Mouse (Mus musculus) kidney, postnatal 0 days (tissue): ENCODE data around the gene Zfp36l1. TPM values are rescaled to one million over a fixed set of nuclear protein-coding genes. Genes with fewer than 3 reads are reported as not detected.
A peak's percentile ranks its signal among the peaks of the same experiment; 100 is the strongest.

Experiments
- ATAC-seq: fragments of 200-750 bp; cut with Nextera tagmentation; replicated peaks from 2 replicates; pipeline ENCODE4 v1.8.0; 2017; ENCODE audit warnings: low read depth, moderate number of reproducible peaks, moderate TSS enrichment, moderate library complexity; ENCODE audit not compliant: low FRiP score
- DNase-seq: peaks from one replicate; pipeline ENCODE4 v3.0.0-alpha.2; 2016; ENCODE audit warnings: low spot score
- H3K27ac ChIP-seq: fragments of 300-500 bp; sonication (generic); 2 replicates; pipeline ENCODE4 v1.5.1; 2014; ENCODE audit warnings: mild to moderate bottlenecking
- H3K27me3 ChIP-seq: fragments of 300-500 bp; sonication (generic); 2 replicates; pipeline ENCODE4 v1.6.1; 2014; ENCODE audit warnings: low read length, mixed read lengths; ENCODE audit not compliant: insufficient read depth
- H3K36me3 ChIP-seq: fragments of 300-500 bp; sonication (generic); 2 replicates; pipeline ENCODE4 v1.6.1; 2014; ENCODE audit warnings: low read length, mixed read lengths; ENCODE audit not compliant: insufficient read depth
- H3K4me1 ChIP-seq: fragments of 300-500 bp; sonication (generic); replicated peaks from 2 replicates; pipeline ENCODE4 v1.6.1; 2014; ENCODE audit warnings: antibody characterized with exemption, low read length, mixed read lengths; ENCODE audit not compliant: insufficient read depth
- H3K4me2 ChIP-seq: fragments of 300-500 bp; sonication (generic); 2 replicates; pipeline ENCODE4 v1.6.1; 2014; ENCODE audit warnings: mild to moderate bottlenecking, low read length, moderate library complexity, mixed read lengths
- H3K4me3 ChIP-seq: fragments of 300-500 bp; sonication (generic); replicated peaks from 2 replicates; pipeline ENCODE4 v1.5.1; 2014; ENCODE audit warnings: low read depth, low read length
- H3K9ac ChIP-seq: fragments of 300-500 bp; sonication (generic); 2 replicates; pipeline ENCODE4 v1.6.1; 2014; ENCODE audit warnings: low read depth, low read length
- H3K9me3 ChIP-seq: fragments of 300-500 bp; sonication (generic); replicated peaks from 2 replicates; pipeline ENCODE4 v1.6.1; 2016; ENCODE audit warnings: low read length, inconsistent platforms, mixed read lengths
- CTCF ChIP-seq: IDR thresholded peaks from 2 replicates; pipeline ENCODE4 v1.5.1; 2016; ENCODE audit warnings: antibody characterized with exemption, low read depth, mild to moderate bottlenecking, moderate library complexity
- WGBS: fragments of 180-500 bp; shearing (Covaris S2); extraction: QIAGEN DNeasy Blood & Tissue Kit; methylation state at CpG from one replicate; pipeline ENCODE4 v1.1.7; 2014; 5-methylcytosine and 5-hydroxymethylcytosine counted together
- polyA plus RNA-seq: library from polyadenylated mRNA; unstranded; fragments of >200 nt; fragmentation: Nextera tagmentation; extraction: Ambion mirVana; gene quantifications from 2 replicates; pipeline ENCODE4 v1.2.1, GENCODE M21; 2015

Gene Zfp36l1
- polyA plus RNA-seq, 1 experiment from 2014 or later: 160 TPM

DNA sequence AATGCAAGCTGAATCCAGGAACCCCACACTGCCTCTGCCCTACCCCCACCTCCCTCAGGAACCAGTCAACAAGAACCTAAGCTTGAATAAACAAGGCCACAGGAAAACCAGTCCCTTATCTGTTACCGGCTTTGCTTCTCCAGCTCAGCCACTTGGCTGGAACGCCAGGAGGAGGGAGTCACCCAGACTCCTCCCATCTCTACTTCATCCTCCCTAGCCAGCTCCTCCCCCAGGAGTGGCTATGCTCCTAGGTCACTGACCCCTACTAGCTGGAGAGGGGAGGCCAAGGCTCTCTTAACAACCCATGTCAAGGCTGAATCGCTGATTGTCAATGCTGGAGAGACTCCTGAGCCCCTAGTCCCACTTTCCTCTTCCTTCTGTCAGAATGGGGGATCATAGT, 28.9 kb downstream of the Zfp36l1 start:
- H3K27ac ChIP-seq: peak overlapping the region; percentile 81
- H3K4me2 ChIP-seq: no peak overlapping the region
- DNase-seq (peak; percentile 93), ATAC-seq (peak; percentile 86)
- H3K9ac ChIP-seq: no peak overlapping the region
- no peaks in the 10 kb centered on the region for H3K36me3 ChIP-seq
- no peak overlapping the region for H3K4me3 ChIP-seq
- 6% methylated on average over 3 of the region's 3 CpGs for WGBS
- H3K4me1 ChIP-seq: peaks cover 26% of the 10 kb centered on the region
- no peaks in the 10 kb centered on the region for H3K27me3 ChIP-seq
- no peak for TF ChIP-seq CTCF
- no peaks in the 10 kb centered on the region for H3K9me3 ChIP-seq

DNA sequence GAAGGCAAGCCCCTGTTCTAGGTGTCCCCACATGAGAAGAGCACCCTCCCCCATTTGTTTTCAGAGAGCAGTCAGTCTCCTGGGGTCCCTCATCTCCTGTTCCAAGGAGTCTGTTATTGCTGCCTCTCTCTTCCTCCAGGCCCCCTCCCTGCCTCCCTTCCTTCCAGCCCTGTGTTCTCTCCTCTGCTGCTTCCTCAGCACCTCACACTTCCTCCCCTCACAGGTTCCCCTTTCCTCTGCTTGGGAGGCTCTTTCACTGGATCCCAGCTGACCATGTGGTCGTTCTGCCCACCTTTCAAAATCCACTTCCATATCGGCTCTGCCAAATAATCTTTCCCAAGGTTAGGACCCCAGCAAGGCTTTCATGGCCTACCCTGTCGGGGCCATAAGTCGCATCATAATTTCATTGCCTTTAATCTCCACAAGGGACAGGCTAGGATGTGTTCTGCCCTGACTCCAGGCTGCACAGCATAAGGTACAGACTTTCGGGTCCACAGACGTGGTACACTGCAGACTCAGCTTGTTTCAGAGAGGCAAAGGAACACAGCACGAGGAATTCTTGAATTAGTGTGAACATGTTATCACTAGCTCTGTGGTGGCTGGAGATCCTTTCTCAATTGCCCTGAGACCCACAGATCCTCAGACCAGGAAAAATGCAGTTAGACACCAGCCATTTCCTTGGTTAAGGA, 29.5 kb downstream of the Zfp36l1 start:
- H3K4me3 ChIP-seq: no peak overlapping the region
- H3K27me3 ChIP-seq: no peaks in the 10 kb centered on the region
- 28% methylated on average over 7 of the region's 7 CpGs for WGBS
- TF ChIP-seq CTCF: no peak; the same call in none of the 2 replicates
- no peak for DNase-seq
- H3K9ac ChIP-seq: no peak overlapping the region
- no peaks in the 10 kb centered on the region for H3K9me3 ChIP-seq
- peak overlapping the region; percentile 81 for H3K27ac ChIP-seq
- peaks cover 26% of the 10 kb centered on the region for H3K4me1 ChIP-seq
- ATAC-seq: no peak; the same call in 1 of the 2 replicates
- H3K4me2 ChIP-seq: no peak overlapping the region
- no peaks in the 10 kb centered on the region for H3K36me3 ChIP-seq

DNA sequence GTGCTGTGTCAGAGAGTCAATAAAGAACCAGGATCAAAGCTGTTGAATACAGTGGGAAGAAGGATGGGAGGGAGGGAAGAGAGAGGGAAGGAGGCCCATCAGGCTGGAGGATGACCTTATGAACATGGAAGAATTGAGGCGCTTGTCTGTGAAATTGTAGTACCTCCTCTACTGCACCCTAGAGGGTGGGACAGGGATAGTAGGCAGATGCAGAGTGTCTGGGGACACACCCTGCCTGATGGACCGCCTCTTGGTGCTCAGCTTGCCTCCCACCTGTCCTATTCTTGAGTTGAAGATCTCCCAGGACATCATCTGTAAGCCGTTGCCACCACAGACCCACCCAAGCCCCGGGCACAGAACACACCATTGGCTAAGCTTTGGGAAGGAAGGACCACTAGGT, 30.1 kb downstream of the Zfp36l1 start:
- peak overlapping the region; percentile 81 for H3K27ac ChIP-seq

DNA sequence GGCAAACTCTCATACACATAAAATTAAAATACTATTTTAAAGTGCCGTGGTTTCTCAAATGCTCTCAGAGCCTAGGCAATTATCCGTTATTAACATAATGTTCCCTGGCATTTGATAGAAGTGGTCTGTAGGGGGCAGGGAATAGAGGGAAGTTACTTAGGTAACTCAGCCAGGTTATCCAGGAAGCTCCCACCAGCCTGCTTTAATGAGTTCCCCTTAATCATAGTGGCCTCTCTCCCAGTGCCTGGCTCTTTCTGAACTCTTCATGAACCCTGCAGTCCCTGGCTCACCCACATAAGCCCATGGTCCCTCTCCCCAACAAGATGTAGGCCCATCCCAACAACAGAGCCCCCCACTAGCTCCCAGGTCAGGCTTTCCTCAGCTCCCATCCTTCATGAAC, 31.4 kb downstream of the Zfp36l1 start:
- WGBS: 20% methylated on average over 2 of the region's 2 CpGs
- peak; percentile 68 for DNase-seq
- H3K27ac ChIP-seq: peak overlapping the region; percentile 57; the same call in 1 of the 2 replicates

More for the DNA sequence above, 30.1 kb downstream of the Zfp36l1 start:
- H3K4me1 ChIP-seq: peaks cover 26% of the 10 kb centered on the region
- no peaks in the 10 kb centered on the region for H3K27me3 ChIP-seq
- ATAC-seq (no peak), DNase-seq (no peak)
- no peak overlapping the region for H3K4me3 ChIP-seq
- no peak overlapping the region for H3K4me2 ChIP-seq
- WGBS: 91% methylated on average over 4 of the region's 4 CpGs
- no peaks in the 10 kb centered on the region for H3K9me3 ChIP-seq
- TF ChIP-seq CTCF: peak; percentile 38; the same call in 1 of the 2 replicates
- H3K9ac ChIP-seq: no peak overlapping the region
- no peaks in the 10 kb centered on the region for H3K36me3 ChIP-seq

DNA sequence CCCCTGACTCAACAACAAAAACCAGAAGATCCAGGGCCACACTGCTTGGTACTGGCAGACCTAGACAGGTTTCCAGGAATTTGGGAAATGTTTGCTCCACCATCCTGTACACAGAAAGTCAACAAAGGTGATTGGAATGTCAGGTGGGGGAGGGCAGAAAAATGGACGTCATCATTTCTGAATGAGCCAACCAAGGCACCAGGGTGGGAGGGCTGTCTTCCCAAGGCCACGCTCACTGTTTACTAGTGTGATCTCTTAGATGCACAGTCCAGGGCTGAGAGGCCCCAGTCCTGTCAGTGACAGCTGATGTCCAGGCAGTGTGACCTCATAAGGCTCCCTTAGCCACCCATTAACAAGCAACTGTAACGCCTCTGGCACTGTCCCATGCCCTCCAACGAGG, 32.9 kb downstream of the Zfp36l1 start:
- no peak overlapping the region for H3K4me2 ChIP-seq
- H3K4me1 ChIP-seq: peaks cover 26% of the 10 kb centered on the region
- no peak overlapping the region for H3K4me3 ChIP-seq
- no peak overlapping the region for H3K9ac ChIP-seq
- H3K9me3 ChIP-seq: no peaks in the 10 kb centered on the region
- no peak for DNase-seq
- no peaks in the 10 kb centered on the region for H3K27me3 ChIP-seq
- no peak for ATAC-seq
- no peaks in the 10 kb centered on the region for H3K36me3 ChIP-seq
- no peak for TF ChIP-seq CTCF
- H3K27ac ChIP-seq: no peak overlapping the region
- WGBS: 82% methylated on average over 4 of the region's 4 CpGs

More for the DNA sequence above, 31.4 kb downstream of the Zfp36l1 start:
- TF ChIP-seq CTCF: no peak; the same call in 1 of the 2 replicates
- H3K4me3 ChIP-seq: no peak overlapping the region
- no peaks in the 10 kb centered on the region for H3K36me3 ChIP-seq
- no peaks in the 10 kb centered on the region for H3K9me3 ChIP-seq
- no peaks in the 10 kb centered on the region for H3K27me3 ChIP-seq
- 0 out of 2 replicates have a peak, but pooled peaks have one; percentile 41 for ATAC-seq
- no peak overlapping the region for H3K4me2 ChIP-seq
- H3K4me1 ChIP-seq: peaks cover 26% of the 10 kb centered on the region
- H3K9ac ChIP-seq: no peak overlapping the region

DNA sequence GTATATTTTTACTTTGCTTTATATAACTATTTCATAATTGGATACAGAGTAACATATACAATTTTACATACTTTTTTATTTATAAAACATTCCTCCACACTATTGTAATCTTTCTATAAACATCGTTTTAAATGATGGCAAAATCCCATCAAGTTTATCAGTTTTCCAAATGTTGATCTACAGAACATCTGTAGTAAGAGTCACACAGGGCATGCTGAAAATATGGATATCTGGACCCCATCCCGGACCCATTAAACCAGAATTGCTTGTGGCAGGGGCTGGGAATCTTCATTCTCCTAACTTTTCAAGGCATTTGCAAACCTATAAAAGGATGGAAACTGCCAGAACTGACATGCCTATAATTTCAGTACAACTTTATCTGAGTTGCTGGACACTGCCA, 38.5 kb downstream of the Zfp36l1 start:
- H3K4me3 ChIP-seq: no peak overlapping the region
- H3K9ac ChIP-seq: no peak overlapping the region
- 74% methylated on average over 2 of the region's 2 CpGs for WGBS
- ATAC-seq (no peak), DNase-seq (no peak)
- H3K4me1 ChIP-seq: no peaks in the 10 kb centered on the region
- H3K36me3 ChIP-seq: no peaks in the 10 kb centered on the region
- H3K27me3 ChIP-seq: no peaks in the 10 kb centered on the region
- no peak overlapping the region for H3K27ac ChIP-seq
- H3K4me2 ChIP-seq: no peak overlapping the region
- H3K9me3 ChIP-seq: no peaks in the 10 kb centered on the region
- no peak for TF ChIP-seq CTCF
